In genomic region chr7:82335211-82336121, GRCm38 (mm10) we compare ENCODE assay signal across 8 mouse cellular contexts. TPM values are rescaled to one million over a fixed set of nuclear protein-coding genes. Genes with fewer than 3 reads are reported as not detected.
A peak's percentile ranks its signal among the peaks of the same experiment; 100 is the strongest.
DNase-seq lines count a peak whose midpoint lies in the region; ATAC-seq and TF ChIP-seq lines count a peak whose summit lies in the region.

Gene Adamtsl3 (plus strand): TSS chr7:82335694.

- no peaks in the 10 kb centered on the region for H3K36me3 ChIP-seq in forebrain, embryonic 14.5 days (ENCODE audit: control insufficient read depth, insufficient read depth, low read length)
- no peaks in the 10 kb centered on the region for H3K36me3 ChIP-seq in midbrain, embryonic 14.5 days (ENCODE audit: control insufficient read depth, insufficient read depth, low read length)

- H3K4me3 ChIP-seq in forebrain, embryonic 14.5 days (ENCODE audit: low read depth, low read length): peak within 1 kb of the TSS; percentile 47
- peak within 1 kb of the TSS; percentile 43 for H3K4me3 ChIP-seq in midbrain, embryonic 14.5 days (replicated peaks; ENCODE audit: low read depth, low read length)

- H3K9me3 ChIP-seq in forebrain, embryonic 14.5 days (replicated peaks; ENCODE audit: control insufficient read depth, low read length): no peaks in the 10 kb centered on the region
- no peaks in the 10 kb centered on the region for H3K9me3 ChIP-seq in midbrain, embryonic 14.5 days (ENCODE audit: control insufficient read depth, low read length)

- H3K4me1 ChIP-seq in forebrain, embryonic 14.5 days (ENCODE audit: control insufficient read depth, insufficient read depth, low read length): 0 out of 2 replicates have a peak, but pooled peaks cover 7% of the 10 kb centered on the region
- H3K4me1 ChIP-seq in midbrain, embryonic 14.5 days (ENCODE audit: control insufficient read depth, insufficient read depth, low read length): peaks cover 11% of the 10 kb centered on the region; the same call in 1 of the 2 replicates

- CTCF ChIA-PET in Patski (lab: Charles Lee): no interaction called here

- H3K4me2 ChIP-seq in forebrain, embryonic 14.5 days (ENCODE audit: low read length): peak within 1 kb of the TSS; percentile 80
- peak within 1 kb of the TSS; percentile 77 for H3K4me2 ChIP-seq in midbrain, embryonic 14.5 days (ENCODE audit: low read length)

- H3K27ac ChIP-seq in forebrain, embryonic 14.5 days (ENCODE audit: low read depth, low read length): no peak within 1 kb of the TSS; the same call in 1 of the 2 replicates
- H3K27ac ChIP-seq in midbrain, embryonic 14.5 days (replicated peaks; ENCODE audit: low read depth, low read length): no peak within 1 kb of the TSS

- DNase-seq in 3134 (ENCODE audit: extremely low read depth, insufficient read length, low spot score): peak; percentile 87
- no peak for DNase-seq in Patski (ENCODE audit: low read depth, low spot score)
- peak; percentile 65 for DNase-seq in forebrain, embryonic 14.5 days (ENCODE audit: low spot score)
- DNase-seq in heart, postnatal 36 days: peak; percentile 62 to 72
- DNase-seq in layer of hippocampus, postnatal 14 days (ENCODE audit: low spot score in 2 of 2): peak; percentile 13 to 15
- peak; percentile 66 for DNase-seq in midbrain, embryonic 14.5 days
- DNase-seq in urinary bladder, postnatal 25 days (ENCODE audit: low spot score): peak; percentile 31
- no peak for DNase-seq in spleen, adult 12 weeks (ENCODE audit: low spot score)

- in situ Hi-C loops in Patski (cut with MboI; ENCODE audit: low pct_unique_long_range_greater_than_20kb): loop anchor here (10.0 kb wide), 2 partner anchors 169 to 279 kb away; no protein-coding TSS in a partner anchor

- peak; percentile 31 for ATAC-seq in Patski
- peak; percentile 65 for ATAC-seq in forebrain, embryonic 14.5 days
- ATAC-seq in midbrain, embryonic 14.5 days (ENCODE audit: low FRiP score, low TSS enrichment): peak; percentile 46; the same call in 1 of the 2 replicates

- POLR2A ChIA-PET in Patski (lab: Charles Lee): interaction anchor here (0.5 to 0.7 kb wide), 3 partner anchors 24 to 657 kb away, joined by 3 to 7 read pairs (median 3); no protein-coding TSS in a partner anchor

- H3K9ac ChIP-seq in forebrain, embryonic 14.5 days (ENCODE audit: low read length): peak within 1 kb of the TSS; percentile 50
- H3K9ac ChIP-seq in midbrain, embryonic 14.5 days (replicated peaks; ENCODE audit: low read length): peak within 1 kb of the TSS; percentile 40

- TF ChIP-seq CTCF in Patski (IDR thresholded peaks at IDR 0.05): no peak

- under 1% methylated on average over 77 of the region's 95 CpGs for WGBS in forebrain, embryonic 14.5 days
- WGBS in midbrain, embryonic 14.5 days: under 1% methylated on average over 87 of the region's 95 CpGs

- intact Hi-C loops in heart, postnatal 36 days (cut with DNase I): loop anchor here (2.0 to 10.0 kb wide), 2 partner anchors 75 to 309 kb away; partner anchors contain the start of genes Efl1 and Saxo2

- peaks cover 7% of the 10 kb centered on the region for H3K27me3 ChIP-seq in Patski
- peaks cover 27% of the 10 kb centered on the region for H3K27me3 ChIP-seq in forebrain, embryonic 14.5 days (replicated peaks; ENCODE audit: control insufficient read depth, insufficient read depth, low read length)
- H3K27me3 ChIP-seq in midbrain, embryonic 14.5 days (ENCODE audit: control insufficient read depth, insufficient read depth, low read length): peaks cover 44% of the 10 kb centered on the region

RNA-seq across cellular contexts. Expression of gene Adamtsl3, which starts in this region (rescaled TPM):
- 4.4 TPM for polyA plus RNA-seq in Patski (2021)
- polyA plus RNA-seq in forebrain, embryonic 14.5 days (2014; fragmentation: Nextera tagmentation; extraction: Ambion mirVana): 0.51 and 0.57 TPM in 2 replicates
- total RNA-seq in heart, postnatal 36 days (2021): 1 to 10 TPM; 5.5 to 6.5 TPM
- total RNA-seq in layer of hippocampus, postnatal 14 days (2021): 1 to 10 TPM; 1.4 to 3.2 TPM
- 0.33 and 0.34 TPM in 2 replicates for polyA plus RNA-seq in midbrain, embryonic 14.5 days (2014; fragmentation: Nextera tagmentation; extraction: Ambion mirVana)

Comparison
In these comparisons a context has a peak if more than half of its experiments do, and no peak if none do; other contexts are left out.
1. Peak in DNase-seq, ATAC-seq, H3K4me3 ChIP-seq, H3K9ac ChIP-seq and H3K4me2 ChIP-seq in forebrain, embryonic 14.5 days; RNA of the gene not detected or under 1 TPM.
2. Peak in DNase-seq, ATAC-seq, H3K4me3 ChIP-seq, H3K9ac ChIP-seq and H3K4me2 ChIP-seq in midbrain, embryonic 14.5 days; RNA of the gene not detected or under 1 TPM.
3. DNase-seq: peak in 3134 (single experiment), heart, postnatal 36 days (2 of 2), layer of hippocampus, postnatal 14 days (2 of 2) and urinary bladder, postnatal 25 days (single experiment); none in Patski (single experiment) and spleen, adult 12 weeks (single experiment).
4. Peak in every context shown above with its lines, with median percentiles within 50 percentile points of each other: ATAC-seq.